Mouse (Mus musculus): ENCODE results near the gene Bid. TPM values are rescaled to one million over a fixed set of nuclear protein-coding genes. Genes with fewer than 3 reads are reported as not detected.
"Not testable (repeated sequence)": the region's sequence is repeated elsewhere in the genome, so short reads cannot be mapped to it uniquely, and the experiment has no call there.

Gene Bid
- total RNA-seq, 4 experiments from 2014 or later = 9.8 to 14.0 (median 11.5) TPM

DNA sequence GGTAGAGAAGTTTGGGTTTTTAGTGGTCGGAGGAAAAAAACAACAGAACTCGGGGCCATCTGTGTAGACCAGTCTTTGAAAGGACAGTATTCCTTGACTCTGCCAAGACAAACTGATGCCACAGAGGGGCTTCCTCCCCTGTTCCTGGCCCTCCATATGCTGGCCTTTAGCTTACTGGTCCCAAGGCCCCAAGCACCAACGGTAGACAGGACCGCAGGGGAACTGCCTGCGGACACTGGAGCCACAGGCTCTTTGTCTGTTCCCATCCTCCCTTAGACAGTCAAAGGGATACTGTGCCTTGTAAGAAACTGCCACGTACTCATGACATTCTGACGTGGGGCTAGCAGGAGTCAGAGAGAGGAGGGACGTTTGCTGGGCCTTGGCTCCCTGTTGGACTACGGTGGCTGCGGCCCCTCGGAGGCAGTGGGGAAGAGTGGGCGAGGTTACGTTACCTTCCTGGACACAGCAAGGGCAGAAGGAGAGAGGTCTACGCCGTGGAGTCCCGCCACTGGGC, 20.5 kb upstream of the Bid start:
- no peak for DNase-seq (ENCODE audit: low spot score in 2 of 2)

DNA sequence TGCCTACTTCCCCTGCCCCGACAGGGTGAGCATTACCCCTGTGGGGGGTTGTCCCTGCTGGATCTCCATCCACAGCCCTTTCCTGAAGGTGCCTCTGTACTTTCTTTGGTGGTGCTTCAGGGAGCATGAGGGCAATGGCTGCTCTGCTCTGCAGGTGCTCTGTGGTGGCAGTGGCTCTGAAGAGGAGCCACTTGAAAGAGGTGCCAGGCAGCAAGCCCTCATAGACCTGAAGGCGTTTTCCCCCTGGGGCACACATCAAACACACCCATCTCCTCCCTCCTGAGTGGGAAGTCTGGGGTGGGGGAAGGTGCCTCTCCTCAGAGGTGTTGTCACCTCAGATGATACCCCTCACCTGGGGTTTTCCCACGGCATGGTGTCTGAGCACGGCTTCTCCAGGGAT, 17.5 kb upstream of the Bid start:
- DNase-seq (ENCODE audit: low spot score in 2 of 2) = no peak

DNA sequence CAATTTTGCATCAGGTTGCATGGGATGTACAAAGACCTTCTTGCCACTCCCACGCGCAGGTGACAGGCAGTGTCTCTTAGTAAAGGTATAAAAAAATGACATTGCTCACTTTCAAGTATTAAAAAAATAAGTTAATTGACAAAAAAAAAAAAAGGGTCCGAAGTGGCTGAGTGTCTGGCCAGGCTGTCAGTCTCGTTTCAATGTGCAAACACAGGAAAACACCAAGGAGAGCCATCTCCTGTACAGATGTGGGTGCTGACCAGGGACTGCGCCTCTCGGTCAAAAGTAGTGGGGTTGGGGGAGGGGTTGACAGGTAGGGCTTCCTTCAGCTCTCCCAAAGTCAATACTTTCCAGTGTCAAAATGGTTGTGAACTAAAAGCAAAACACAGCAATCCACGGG, 17.0 kb upstream of the Bid start:
- DNase-seq (ENCODE audit: low spot score in 2 of 2) = no peak

DNA sequence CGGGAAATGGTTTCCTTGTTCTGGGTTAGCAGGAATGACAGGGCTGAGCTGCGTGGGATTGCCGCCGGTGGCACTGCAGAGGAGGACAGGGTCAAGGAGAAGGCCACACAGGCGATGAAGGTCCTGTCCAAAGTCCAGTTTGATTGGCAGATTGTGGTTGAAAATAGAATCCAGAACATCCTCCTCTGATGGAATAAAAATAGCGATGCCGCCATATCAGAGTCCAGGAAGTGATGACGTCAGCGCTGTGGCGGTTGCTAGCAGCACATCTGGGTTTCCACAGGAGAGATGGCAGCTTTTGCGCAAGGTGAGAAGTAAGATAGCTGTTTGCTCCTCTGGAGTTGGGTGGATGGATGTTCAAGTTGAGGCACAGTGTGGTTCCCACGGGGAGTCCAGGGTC, 15.9 kb upstream of the Bid start:
- no peak for DNase-seq (ENCODE audit: low spot score in 2 of 2)

DNA sequence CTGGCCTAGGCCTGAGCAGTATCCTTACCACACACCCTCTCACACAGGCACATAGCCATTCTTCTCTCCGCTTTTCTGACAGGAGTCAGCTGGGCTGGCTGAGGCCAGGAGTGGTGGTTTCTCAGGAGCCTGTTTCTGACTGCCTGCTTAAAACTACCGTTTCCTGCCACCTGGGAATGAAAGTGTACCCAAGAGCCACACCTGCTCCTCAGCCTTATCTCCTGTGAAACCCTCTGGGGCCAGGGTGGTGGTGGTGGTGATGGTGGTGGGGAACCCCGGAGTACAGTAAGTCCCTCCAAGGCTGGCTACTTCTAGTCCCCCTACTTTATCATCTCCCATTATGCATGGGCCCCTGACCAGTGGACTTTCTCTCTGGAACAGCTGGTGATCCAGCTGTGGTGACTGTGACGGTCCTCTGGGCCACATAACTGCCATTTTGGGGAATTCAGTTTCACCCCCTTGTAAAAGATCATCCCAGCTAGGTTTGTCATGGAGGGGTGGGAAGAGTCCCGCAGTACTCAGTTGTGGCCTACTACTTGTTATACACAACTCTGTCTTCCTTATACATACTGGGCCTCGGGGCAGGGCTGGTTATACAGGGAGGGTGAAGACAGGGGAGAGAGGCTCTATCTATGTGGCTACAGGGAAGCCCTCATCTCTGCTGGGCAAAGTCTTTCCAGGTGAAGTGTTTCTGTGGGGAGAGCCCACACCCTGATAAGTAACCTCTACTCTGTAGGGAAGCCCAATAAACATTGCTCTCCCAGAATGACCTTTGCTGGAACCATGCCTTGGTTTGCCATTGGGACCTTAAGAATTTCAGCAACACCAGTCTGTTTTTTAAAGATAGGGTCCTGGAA, 14.0 kb upstream of the Bid start:
- DNase-seq (ENCODE audit: low spot score in 2 of 2) = no peak

DNA sequence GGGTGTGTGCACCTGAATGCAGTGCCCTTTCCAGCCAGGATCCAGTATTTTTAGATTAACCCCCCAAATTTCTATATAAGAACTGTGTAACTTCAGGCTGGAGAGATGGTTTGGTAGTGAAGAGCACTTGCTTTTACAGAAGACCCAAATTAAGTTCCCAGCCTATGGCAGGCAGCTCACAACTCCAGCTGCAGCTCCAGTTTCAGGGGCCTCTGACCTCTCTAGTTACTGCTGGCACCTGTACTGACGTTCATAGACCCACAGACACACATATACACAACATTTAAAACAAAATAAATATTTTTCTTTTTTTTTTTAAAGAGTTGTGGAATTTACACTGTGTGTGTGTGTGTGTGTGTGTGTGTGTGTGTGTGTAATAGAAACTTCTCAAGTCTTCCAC, 12.8 kb upstream of the Bid start:
- no peak for DNase-seq (ENCODE audit: low spot score in 2 of 2)

DNA sequence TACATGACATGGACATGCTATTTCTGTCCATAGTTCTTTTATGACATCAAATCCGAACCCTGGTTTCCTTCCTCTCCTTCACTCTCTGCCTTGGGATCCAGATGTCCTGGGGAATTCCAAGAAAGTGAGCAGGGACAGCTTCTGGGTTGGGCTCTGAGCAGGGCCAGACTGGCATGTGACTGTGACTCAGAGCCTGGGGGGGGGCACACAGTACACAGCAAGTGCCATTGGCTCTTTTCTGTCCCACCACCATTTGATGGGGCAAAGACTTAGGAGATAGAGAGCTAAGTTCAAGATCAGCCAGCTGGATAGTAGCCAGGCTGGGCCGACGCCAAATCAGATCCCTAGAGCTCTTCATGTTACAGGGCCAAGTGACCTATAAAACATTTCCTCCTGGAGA, 11.1 kb upstream of the Bid start:
- no peak for DNase-seq (ENCODE audit: low spot score in 2 of 2)

DNA sequence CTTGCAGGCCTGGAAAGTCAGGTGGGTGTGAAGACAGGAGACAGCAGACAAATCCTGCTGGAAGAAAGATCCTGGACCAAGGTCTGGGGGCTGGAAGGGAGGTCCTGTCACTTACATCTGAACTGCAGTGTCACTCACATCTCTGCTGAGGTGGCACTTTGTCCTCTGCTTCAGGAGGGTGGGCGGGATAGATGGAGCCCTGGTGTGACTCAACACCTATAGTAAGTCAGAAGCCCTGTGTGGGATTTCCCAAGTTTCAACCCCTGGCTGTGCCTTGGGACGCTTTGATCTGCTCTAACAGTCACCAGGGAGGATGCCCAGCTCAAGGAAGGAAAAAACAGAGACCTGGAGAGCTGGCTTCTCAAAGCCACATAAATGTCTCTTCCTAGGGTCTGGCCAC, 10.2 kb upstream of the Bid start:
- DNase-seq (ENCODE audit: low spot score in 2 of 2) = no peak

DNA sequence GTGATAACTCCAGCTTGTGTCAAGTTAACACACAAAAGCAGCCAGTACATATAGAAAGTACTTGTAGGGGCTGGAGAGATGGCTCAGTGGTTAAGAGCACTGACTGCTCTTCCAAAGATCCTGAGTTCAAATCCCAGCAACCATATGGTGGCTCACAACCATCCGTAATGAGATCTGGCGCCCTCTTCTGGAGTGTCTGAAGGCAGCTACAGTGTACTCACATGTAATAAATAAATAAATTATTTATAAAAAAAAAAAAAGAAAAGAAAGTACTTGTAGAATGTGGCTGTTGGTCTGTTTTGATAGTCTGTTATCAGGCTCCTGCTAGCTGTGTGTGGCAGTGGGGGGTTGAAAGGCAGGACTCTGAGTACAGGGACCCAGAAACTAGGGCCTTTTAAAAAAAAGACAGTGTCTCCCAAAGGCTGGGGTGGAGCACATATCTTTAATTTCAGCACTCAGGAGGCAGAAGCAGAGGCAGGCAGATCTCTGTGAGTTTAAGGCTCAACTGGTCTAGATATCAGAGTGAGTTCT, 8.2 kb upstream of the Bid start:
- DNase-seq (ENCODE audit: low spot score in 2 of 2) = not testable (repeated sequence)

DNA sequence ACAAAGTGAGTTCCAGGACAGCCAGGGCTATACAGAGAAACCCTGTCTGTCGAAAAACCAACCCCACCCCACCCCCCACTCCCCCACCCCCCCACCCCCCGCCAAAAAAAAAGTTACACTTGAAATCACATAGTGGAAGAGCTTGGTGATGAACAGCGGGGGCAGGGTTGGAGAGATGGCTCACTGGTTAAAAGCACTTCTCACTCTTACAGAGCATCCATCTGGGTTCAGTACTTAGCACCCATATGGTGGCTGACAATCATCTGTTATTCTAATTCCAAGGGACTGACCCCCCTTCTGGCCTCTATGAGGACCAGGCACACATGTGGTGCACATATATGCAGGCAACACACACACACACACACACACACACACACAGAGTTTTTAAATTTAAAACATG, 1.3 kb upstream of the Bid start:
- no peak for DNase-seq (ENCODE audit: low spot score in 2 of 2)

DNA sequence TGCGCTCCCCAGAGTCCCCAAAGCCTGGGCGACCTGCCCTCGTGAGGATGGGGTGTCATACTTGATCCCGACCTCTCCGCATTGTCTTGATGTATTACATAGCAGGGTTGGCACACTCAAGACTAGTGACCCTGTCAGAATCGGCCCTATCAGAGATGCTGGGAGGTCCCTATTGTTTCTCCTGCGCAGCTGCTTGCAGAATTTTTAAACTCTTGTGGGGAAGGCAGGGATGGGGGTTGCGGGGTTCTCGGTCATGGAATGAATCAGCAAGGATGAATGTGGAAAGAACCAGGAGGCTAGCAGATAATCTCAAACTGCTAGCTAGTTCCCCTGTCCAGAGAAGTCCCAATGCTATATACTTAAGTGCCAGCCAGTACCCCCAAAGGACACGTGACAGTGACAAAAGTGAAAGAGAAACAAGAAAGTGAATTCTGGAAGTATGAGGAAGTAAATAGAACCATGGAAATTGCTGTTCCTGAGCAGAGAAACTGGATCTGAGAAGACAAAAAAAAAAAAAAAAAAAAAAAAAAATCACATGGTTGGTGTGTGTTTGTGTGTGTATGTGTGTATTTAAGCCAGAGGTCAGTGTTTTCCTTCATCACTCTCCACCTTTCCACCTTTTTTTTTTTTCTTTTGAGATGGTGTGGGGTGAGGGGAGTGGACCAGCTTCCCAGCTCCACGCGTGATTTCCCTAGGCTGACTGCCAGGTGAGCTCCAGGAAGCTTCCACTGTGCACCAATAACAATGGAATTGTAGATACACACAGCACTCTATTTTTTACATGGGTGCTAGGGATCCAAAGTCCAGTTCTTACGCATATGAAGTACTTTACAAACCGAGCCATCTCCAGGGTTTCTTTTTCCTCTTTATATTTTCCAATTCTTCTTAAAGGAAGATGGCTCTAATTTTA, 574 bp upstream of the Bid start:
- DNase-seq (ENCODE audit: low spot score in 2 of 2) = not testable (repeated sequence)

DNA sequence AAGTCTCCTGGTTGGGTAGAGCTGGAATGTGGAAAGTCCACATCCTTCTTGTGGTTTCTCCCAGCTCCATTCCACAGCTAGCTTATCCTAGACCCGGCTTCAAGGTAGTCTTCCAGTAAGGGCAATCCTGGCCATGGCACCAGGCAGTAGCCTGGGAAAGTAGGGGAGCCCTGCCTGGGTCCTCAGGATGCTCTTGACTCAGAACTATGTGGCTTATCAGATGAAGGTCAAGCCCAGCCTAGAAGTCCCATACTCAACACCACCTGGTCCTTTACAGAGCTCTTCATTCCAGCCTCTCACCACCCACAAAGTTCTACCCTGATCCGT, 1.0 kb downstream of the Bid start:
- DNase-seq (ENCODE audit: low spot score in 2 of 2) = no peak

DNA sequence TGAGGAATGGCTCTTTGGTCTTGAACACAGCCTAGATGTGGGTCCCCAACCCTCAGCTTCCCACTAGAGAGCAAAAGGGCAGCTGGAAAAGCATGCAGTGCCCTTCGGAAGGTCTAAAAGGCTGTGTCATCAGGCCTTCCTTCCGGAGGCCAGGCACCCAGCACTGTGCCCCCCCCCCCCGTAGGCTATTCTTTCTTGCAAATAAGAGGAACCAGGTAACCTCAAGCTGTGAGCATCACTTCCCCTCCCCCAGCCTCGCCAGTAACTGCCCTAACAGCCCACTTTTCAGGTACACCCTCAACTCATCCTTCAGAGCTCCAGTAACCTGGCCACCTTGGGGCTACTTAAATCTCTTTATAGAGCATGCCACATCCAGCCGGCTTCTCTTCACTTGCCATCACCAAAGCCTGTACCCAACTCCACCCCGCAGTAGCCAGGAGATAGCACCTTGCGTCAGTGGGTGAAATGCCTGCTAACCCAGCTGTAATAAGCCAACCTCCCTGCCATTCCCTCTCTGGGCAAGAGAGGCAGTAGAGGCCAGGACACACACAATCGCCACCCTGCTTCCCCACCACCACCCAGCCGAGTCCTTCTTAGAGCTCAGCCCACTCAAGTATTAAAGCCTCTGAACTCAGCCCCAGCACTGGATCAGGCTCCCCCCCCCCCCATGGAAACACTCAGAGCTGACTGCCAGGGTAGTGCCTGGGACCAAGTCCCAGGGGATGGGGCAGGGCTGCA, 1.6 kb downstream of the Bid start:
- DNase-seq (ENCODE audit: low spot score in 2 of 2) = no peak

DNA sequence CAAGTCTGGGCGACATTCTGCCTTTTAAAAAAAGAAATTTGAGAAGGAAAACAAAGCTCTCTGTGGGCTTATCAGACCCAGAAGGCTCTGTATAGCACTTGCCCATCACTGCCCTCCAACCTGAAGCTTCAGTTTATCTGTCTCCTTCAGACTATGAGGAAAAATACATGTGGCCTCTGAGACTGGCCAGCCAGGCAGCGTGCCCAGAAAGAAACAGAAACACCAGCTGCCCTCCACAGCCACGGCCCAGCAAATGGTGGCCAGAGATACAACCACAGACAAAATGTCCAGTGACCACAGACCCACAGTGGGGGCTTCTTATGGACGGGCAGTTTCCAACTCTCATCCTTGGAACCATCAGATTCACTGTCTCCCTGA, 2.1 kb downstream of the Bid start:
- DNase-seq (ENCODE audit: low spot score in 2 of 2) = no peak

DNA sequence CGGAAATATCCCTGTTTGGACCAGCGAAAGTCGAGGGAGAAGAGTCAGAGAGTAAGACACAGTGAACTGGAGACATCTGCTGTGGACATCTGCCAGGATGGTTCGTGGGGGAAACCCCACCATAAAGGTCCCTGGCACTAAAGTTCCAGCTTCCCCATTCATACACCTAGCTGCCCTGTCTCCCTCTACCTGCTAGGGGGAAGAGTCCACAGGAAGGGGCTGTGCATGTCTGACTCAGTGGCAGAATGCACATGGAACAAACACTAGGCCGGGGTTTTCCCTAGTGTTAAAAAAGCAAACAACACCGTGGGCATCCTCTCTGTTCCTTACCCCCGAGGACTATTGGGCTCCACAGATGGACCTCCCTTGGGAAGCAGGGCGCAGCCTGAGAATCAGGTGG, 2.9 kb downstream of the Bid start:
- no peak for DNase-seq (ENCODE audit: low spot score in 2 of 2)

DNA sequence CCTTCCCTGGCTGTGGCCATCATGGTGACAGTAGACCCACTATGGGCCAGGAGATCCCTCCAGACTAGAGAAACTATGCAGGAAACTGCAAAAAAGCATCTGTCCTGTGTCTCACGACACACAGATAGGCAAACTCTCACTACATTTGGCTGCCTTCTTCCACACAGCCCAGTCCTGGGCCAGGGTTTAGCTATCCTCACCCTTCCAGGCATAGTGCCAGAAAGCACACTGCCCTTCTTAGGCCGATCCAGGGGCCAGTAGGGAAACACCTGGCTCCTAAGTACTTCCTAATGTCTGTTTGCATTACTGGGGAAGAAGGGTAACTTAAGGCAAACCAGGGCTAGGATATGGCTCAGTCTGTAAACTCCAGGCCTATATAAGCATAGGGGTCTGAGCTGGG, 3.7 kb downstream of the Bid start:
- no peak for DNase-seq (ENCODE audit: low spot score in 2 of 2)

DNA sequence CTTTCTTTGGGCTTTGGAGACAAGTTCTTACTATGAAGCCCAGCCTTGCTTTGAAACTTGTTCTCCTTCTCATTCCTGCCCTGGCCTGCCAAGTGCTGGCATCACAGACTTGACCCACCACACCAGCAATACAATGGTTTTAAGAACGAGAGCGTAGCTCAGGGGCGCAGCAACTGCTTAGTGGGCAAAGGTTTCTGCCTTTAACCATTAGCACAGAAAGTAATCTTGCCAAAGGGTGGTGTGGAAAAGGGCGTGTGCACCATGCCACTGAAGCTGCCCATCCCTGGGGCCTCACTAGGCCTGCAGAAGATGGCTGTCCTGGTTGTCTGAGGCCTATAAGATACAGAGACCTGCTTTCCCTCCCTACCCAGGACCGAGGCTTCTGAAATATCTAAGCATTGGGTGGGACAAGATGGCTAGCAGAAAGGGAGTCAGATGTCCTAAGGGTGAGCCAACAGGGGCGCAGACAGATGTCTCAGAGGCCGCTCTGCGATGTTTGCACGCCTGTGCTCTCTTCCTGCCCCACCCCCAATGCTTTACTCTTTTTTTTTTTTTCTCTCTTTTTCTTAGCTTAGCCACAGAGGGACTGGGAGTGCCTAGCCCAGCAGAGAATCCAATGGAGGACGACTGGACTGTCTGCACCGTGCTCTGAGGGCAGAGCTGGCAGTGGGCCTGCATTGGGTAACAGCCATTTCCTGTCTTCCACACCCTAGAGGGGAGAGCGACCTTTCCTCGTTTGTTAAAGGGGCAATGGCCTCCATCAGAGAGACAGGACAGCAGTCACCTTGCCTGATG, 5.2 kb downstream of the Bid start:
- no peak for DNase-seq (ENCODE audit: low spot score in 2 of 2)

DNA sequence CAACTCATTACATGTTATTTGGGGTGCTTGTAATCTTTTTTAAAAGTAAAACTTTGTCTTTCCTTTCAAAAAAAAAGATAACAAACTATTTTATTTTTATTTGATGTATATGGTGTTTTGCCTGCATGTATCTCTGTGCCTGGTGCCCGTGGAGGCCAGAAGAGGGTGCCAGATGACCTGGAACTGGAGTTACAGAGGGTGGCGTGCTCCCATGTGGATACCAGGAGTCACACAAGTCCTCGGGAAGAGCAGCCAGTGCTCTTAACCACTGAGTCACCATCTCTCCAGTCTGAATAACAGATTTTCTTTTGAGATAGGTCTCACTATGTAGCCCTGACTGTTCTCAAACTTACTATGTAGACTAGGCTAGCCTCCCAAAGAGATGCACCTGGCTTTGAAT, 7.2 kb downstream of the Bid start:
- DNase-seq (ENCODE audit: low spot score in 2 of 2) = no peak

DNA sequence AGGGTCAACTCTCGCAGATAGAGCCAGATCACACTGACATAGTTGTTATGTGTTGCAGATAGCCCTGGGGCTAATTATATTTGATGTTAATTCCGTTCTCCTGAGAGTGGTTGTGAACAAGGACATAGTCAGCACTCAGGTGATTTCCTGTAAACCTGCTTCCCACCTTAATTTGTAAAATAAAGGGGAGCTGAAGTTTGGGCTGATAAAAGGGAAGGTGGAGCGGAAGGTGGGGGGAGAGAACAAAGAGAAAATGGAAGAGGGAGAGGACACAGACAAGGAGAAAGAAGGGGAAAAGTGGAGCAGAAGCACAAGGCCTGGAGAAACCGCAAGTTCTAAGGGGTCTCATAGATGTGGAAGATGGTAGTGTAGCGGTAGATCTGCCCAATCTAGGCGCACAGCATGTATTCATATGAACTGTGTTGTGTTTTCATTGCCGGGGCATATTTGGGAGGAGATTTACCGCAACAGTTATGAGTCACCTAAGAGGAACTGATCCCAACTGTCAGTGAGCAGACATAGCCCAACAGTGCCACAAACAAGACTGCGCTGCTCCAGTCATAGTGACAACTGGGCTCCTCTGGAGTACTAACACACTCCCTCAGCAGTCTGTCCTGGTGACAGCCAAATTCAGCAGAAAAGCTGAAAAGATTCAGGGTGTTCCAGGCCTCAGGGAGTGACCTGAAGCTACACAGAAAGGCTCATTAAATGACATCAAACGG, 8.6 kb downstream of the Bid start:
- DNase-seq (ENCODE audit: low spot score in 2 of 2) = not testable (repeated sequence)

DNA sequence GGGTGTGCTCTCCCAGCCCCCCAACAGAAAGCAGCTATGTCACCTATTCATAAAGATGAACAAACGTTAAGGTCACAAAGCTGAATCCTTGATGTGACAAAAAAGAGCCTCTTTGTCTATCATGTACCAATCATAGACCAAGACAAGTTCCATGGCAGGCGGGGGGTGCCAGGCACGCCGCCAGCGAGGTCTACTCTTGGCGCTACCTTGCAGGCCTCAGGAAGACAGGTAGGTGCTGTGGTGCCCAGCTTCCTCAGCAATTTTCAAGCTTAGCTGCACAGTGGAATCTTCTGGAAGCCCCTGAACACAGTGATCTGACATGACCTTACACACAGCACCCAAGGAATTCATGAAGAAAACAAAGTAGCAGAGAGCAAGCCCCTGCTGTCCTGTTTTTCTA, 10.1 kb downstream of the Bid start:
- DNase-seq (ENCODE audit: low spot score in 2 of 2) = no peak
